Comparison of ENCODE assay signal across 16 mouse cellular contexts in the genomic region with DNA sequence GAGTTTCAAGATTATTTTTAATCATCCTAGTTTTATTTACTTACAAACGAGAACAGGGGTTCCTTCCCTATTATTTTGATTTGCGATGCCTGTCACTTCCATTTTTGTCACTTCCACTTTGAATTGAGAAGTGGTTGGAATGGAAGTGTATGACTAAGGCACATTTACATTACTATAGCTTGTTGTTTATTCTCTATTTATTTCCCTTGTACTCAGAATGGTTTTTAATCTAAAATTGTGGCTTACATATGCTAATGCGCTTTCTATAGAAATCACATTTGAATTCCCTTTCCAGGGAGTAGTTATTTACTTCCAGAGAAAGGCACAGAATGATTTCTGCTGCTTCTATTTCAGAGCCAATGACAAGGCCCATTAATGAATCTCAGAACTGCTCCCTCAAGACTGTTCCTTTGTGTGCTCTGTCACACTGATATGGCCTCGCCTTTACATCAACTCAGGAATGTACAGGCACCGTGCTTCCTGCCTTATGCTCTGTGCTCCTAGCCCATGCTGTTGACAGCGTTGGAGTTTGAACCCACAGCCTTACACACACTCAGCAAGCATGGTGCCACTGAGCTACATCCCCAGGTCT. TPM values are rescaled to one million over a fixed set of nuclear protein-coding genes. Genes with fewer than 3 reads are reported as not detected.
DNase-seq lines count a peak whose midpoint lies in the region; ATAC-seq and TF ChIP-seq lines count a peak whose summit lies in the region.
"Had no signal": no experiment of that assay in that cellular context is flagged by ENCODE, and none has a peak within 500 bp of the region (broad histone marks: within the 10 kb centered on the region; RNA-seq: fewer than 3 reads in every experiment).

No protein-coding gene starts in this region.

- TF ChIP-seq POLR2A in liver, adult 2 months (IDR thresholded peaks at IDR 0.05; ENCODE audit: extremely low read depth, insufficient read depth, low read length) = no peak

- 80% methylated on average over 6 of the region's 6 CpGs for WGBS in liver, adult 2 months
- WGBS in liver, embryonic 11.5 days = 74% methylated on average over 6 of the region's 6 CpGs
- 36% methylated on average over 6 of the region's 6 CpGs for WGBS in forebrain, embryonic 16.5 days
- 72% methylated on average over 6 of the region's 6 CpGs for WGBS in intestine, embryonic 15.5 days
- WGBS in neural tube, embryonic 12.5 days = 46% methylated on average over 6 of the region's 6 CpGs

- DNase-seq in liver, adult 2 months (ENCODE audit: extremely low read depth, low read depth, low spot score) = peak; percentile 17
- DNase-seq in liver, embryonic 11.5 days (ENCODE audit: low spot score) = no peak
- DNase-seq in adrenal gland, adult 8-10 months = no peak
- DNase-seq in cerebellum, postnatal 4 days (ENCODE audit: low spot score in 2 of 2) = no peak
- DNase-seq: cerebellum, postnatal 10 days; gastrocnemius, postnatal 14 days; heart, postnatal 14 days; retina, postnatal 1 day; right cerebral cortex, postnatal 4 days; thymus, postnatal 36 days had no signal

- no peak overlapping the region for H3K9ac ChIP-seq in liver, adult 2 months (ENCODE audit: low read depth, low read length)
- H3K9ac ChIP-seq in liver, embryonic 11.5 days (ENCODE audit: low read depth, low read length) = no peak overlapping the region
- no peak overlapping the region for H3K9ac ChIP-seq in forebrain, embryonic 16.5 days (replicated peaks; ENCODE audit: low read depth, low read length)
- H3K9ac ChIP-seq in intestine, embryonic 15.5 days = no peak overlapping the region
- no peak overlapping the region for H3K9ac ChIP-seq in neural tube, embryonic 12.5 days
- H3K9ac ChIP-seq: liver, embryonic 14.5 days had no signal

- H3K4me2 ChIP-seq in liver, embryonic 11.5 days = no peak overlapping the region
- H3K4me2 ChIP-seq in forebrain, embryonic 16.5 days (ENCODE audit: low read length) = no peak overlapping the region
- H3K4me2 ChIP-seq in intestine, embryonic 15.5 days (replicated peaks) = no peak overlapping the region
- no peak overlapping the region for H3K4me2 ChIP-seq in neural tube, embryonic 12.5 days (replicated peaks)
- H3K4me2 ChIP-seq: heart, embryonic 11.5 days had no signal

- TF ChIP-seq CTCF in liver, adult 2 months (IDR thresholded peaks at IDR 0.05; ENCODE audit: low read depth, low read length) = no peak

- H3K4me1 ChIP-seq in liver, adult 2 months (ENCODE audit: control insufficient read depth, insufficient read depth, low read length) = no peaks in the 10 kb centered on the region
- H3K4me1 ChIP-seq in liver, embryonic 11.5 days (replicated peaks; ENCODE audit: control insufficient read depth, insufficient read depth, low read length) = no peaks in the 10 kb centered on the region
- H3K4me1 ChIP-seq in forebrain, embryonic 16.5 days (replicated peaks; ENCODE audit: control insufficient read depth, insufficient read depth, low read length) = peaks cover 4% of the 10 kb centered on the region
- no peaks in the 10 kb centered on the region for H3K4me1 ChIP-seq in intestine, embryonic 15.5 days (replicated peaks)
- peaks cover 3% of the 10 kb centered on the region; the same call in 1 of the 2 replicates for H3K4me1 ChIP-seq in neural tube, embryonic 12.5 days

- H3K4me3 ChIP-seq in liver, adult 2 months (ENCODE audit: insufficient read depth, low read depth, low read length) = no peak overlapping the region
- H3K4me3 ChIP-seq in liver, embryonic 11.5 days (ENCODE audit: low read depth, low read length) = no peak overlapping the region
- H3K4me3 ChIP-seq in forebrain, embryonic 16.5 days (replicated peaks; ENCODE audit: low read length) = no peak overlapping the region
- no peak overlapping the region for H3K4me3 ChIP-seq in intestine, embryonic 15.5 days (replicated peaks)
- H3K4me3 ChIP-seq in neural tube, embryonic 12.5 days = no peak overlapping the region
- H3K4me3 ChIP-seq: layer of hippocampus, adult 2 months had no signal

- no peaks in the 10 kb centered on the region for H3K9me3 ChIP-seq in liver, embryonic 11.5 days (ENCODE audit: control insufficient read depth, low read length)
- H3K9me3 ChIP-seq in forebrain, embryonic 16.5 days (ENCODE audit: control insufficient read depth, low read length) = no peaks in the 10 kb centered on the region
- no peaks in the 10 kb centered on the region for H3K9me3 ChIP-seq in intestine, embryonic 15.5 days
- H3K9me3 ChIP-seq in neural tube, embryonic 12.5 days = no peaks in the 10 kb centered on the region

- peak overlapping the region; percentile 5; the same call in 1 of the 2 replicates for H3K27ac ChIP-seq in liver, adult 2 months (replicated peaks; ENCODE audit: insufficient read depth, low read depth, low read length)
- H3K27ac ChIP-seq in liver, embryonic 11.5 days (ENCODE audit: low read depth, low read length) = no peak overlapping the region
- H3K27ac ChIP-seq in forebrain, embryonic 16.5 days (ENCODE audit: low read length) = peak overlapping the region; percentile 51
- no peak overlapping the region for H3K27ac ChIP-seq in intestine, embryonic 15.5 days
- H3K27ac ChIP-seq in neural tube, embryonic 12.5 days = no peak overlapping the region
- H3K27ac ChIP-seq: layer of hippocampus, adult 2 months; liver, embryonic 14.5 days had no signal

- no peaks in the 10 kb centered on the region for H3K27me3 ChIP-seq in liver, adult 2 months (ENCODE audit: control insufficient read depth, insufficient read depth, low read length)
- no peaks in the 10 kb centered on the region for H3K27me3 ChIP-seq in liver, embryonic 11.5 days (replicated peaks; ENCODE audit: control insufficient read depth, insufficient read depth, low read length)
- H3K27me3 ChIP-seq in forebrain, embryonic 16.5 days (replicated peaks; ENCODE audit: control insufficient read depth, insufficient read depth, low read length) = no peaks in the 10 kb centered on the region
- H3K27me3 ChIP-seq in intestine, embryonic 15.5 days (replicated peaks) = no peaks in the 10 kb centered on the region
- H3K27me3 ChIP-seq in neural tube, embryonic 12.5 days (replicated peaks) = no peaks in the 10 kb centered on the region

- ATAC-seq in liver, embryonic 11.5 days (replicated peaks; ENCODE audit: low FRiP score) = no peak
- ATAC-seq in forebrain, embryonic 16.5 days = peak; percentile 88
- ATAC-seq in intestine, embryonic 15.5 days = peak; percentile 56
- ATAC-seq in neural tube, embryonic 12.5 days (ENCODE audit: low FRiP score, low read depth) = peak; percentile 87

- H3K36me3 ChIP-seq in liver, adult 2 months (ENCODE audit: control insufficient read depth, insufficient read depth, low read length) = no peaks in the 10 kb centered on the region
- no peaks in the 10 kb centered on the region for H3K36me3 ChIP-seq in liver, embryonic 11.5 days (ENCODE audit: control insufficient read depth, insufficient read depth, low read length)
- no peaks in the 10 kb centered on the region for H3K36me3 ChIP-seq in forebrain, embryonic 16.5 days (ENCODE audit: control insufficient read depth, insufficient read depth)
- H3K36me3 ChIP-seq in intestine, embryonic 15.5 days = no peaks in the 10 kb centered on the region
- no peaks in the 10 kb centered on the region for H3K36me3 ChIP-seq in neural tube, embryonic 12.5 days

- no peaks in the 10 kb centered on the region for H3K79me2 ChIP-seq in liver, adult 2 months (ENCODE audit: control insufficient read depth, insufficient read depth, low read length)

RNA-seq across cellular contexts. Expression of a gene that starts 25.1 kb away (rescaled TPM):
- total RNA-seq in liver, adult 2 months (2014; rRNA removed) = 1.9 and 2.1 TPM in 2 replicates
- polyA plus RNA-seq in liver, adult 2 months (2012; rRNA removed) = 0.87 and 1.0 TPM in 2 replicates
- polyA plus RNA-seq in liver, embryonic 11.5 days (2014; fragmentation: Nextera tagmentation; extraction: Ambion mirVana) = 29.0 and 30.1 TPM in 2 replicates
- 33.2 and 36.5 TPM in 2 replicates for polyA plus RNA-seq in forebrain, embryonic 16.5 days (2015; fragmentation: Nextera tagmentation; extraction: Ambion mirVana)
- 16.6 and 18.5 TPM in 2 replicates for polyA plus RNA-seq in intestine, embryonic 15.5 days (2015; fragmentation: Nextera tagmentation; extraction: Ambion mirVana)
- polyA plus RNA-seq in neural tube, embryonic 12.5 days (2016; fragmentation: Nextera tagmentation; extraction: Ambion mirVana) = 53.5 and 55.6 TPM in 2 replicates
- 10 to 100 TPM in 2 of 4 experiments, 1 to 10 TPM in 2; 8.4 to 18.1 (median 11.0) TPM for total RNA-seq in adrenal gland, adult 8-10 months (2022)

Comparison
In these comparisons a context has a peak if more than half of its experiments do, and no peak if none do; other contexts are left out.
1. H3K27ac ChIP-seq: peak in liver, adult 2 months (single experiment) and forebrain, embryonic 16.5 days (single experiment); none in liver, embryonic 11.5 days (single experiment), intestine, embryonic 15.5 days (single experiment) and neural tube, embryonic 12.5 days (single experiment).